Mouse (Mus musculus): ENCODE results near the gene Hk2. TPM values are rescaled to one million over a fixed set of nuclear protein-coding genes. Genes with fewer than 3 reads are reported as not detected.

The Hk2 gene
- polyA plus RNA-seq, 1 experiment: 81.2 TPM

- Histone ChIP-seq H3K4me3 (no peak overlapping the region), H3K36me3 (ENCODE audit: control insufficient read depth, insufficient read depth) (no peaks in the 10 kb centered on the region), H3K27me3 (ENCODE audit: control insufficient read depth, insufficient read depth, insufficient read length) (no peaks in the 10 kb centered on the region), H3K4me2 (ENCODE audit: low read depth) (no peak overlapping the region), H3K79me2 (ENCODE audit: control insufficient read depth, insufficient read depth) (no peaks in the 10 kb centered on the region), H3ac (ENCODE audit: control insufficient read depth, insufficient read length) (no peak overlapping the region)
- no peak for TF ChIP-seq CEBPB (IDR thresholded peaks at IDR 0.05; ENCODE audit: insufficient read depth, poor library complexity, severe bottlenecking)
- TF ChIP-seq TCF12 (IDR thresholded peaks at IDR 0.05; ENCODE audit: insufficient read depth, poor library complexity, severe bottlenecking): no peak
- TF ChIP-seq REST (IDR thresholded peaks at IDR 0.05; ENCODE audit: insufficient read depth, insufficient read length): no peak
- TF ChIP-seq E2F4 (IDR thresholded peaks at IDR 0.05; ENCODE audit: insufficient read depth): no peak
- TF ChIP-seq TCF3 (IDR thresholded peaks at IDR 0.05; ENCODE audit: insufficient read length, low read depth): no peak
- TF ChIP-seq MYOG (IDR thresholded peaks at IDR 0.05; ENCODE audit: control insufficient read depth in 1 of 3, insufficient read depth in 1 of 3, insufficient read length in 2 of 3, low read depth in 2 of 3): no peak
- TF ChIP-seq POLR2A (IDR thresholded peaks at IDR 0.05; ENCODE audit: insufficient read length, low read depth): no peak
- no peak for TF ChIP-seq POLR2AphosphoS2 (IDR thresholded peaks at IDR 0.05; ENCODE audit: insufficient read length, low read depth)
- TF ChIP-seq MAX (IDR thresholded peaks at IDR 0.05; ENCODE audit: low read depth): no peak
- no peak for TF ChIP-seq MYOD1 (IDR thresholded peaks at IDR 0.05; ENCODE audit: control insufficient read depth in 1 of 3, insufficient read length in 2 of 3, low read depth in 2 of 3)
- TF ChIP-seq SRF (IDR thresholded peaks at IDR 0.05; ENCODE audit: control insufficient read depth, insufficient read length, low read depth): no peak
- no peak for TF ChIP-seq USF1 (IDR thresholded peaks at IDR 0.05; ENCODE audit: low read depth)
These were observed 30.7 kb upstream of the Hk2 start for GRCm38 (mm10) chr6:82804984-82805383.

GRCm38 (mm10) chr6:82798202-82798737 is 24.0 kb upstream of the Hk2 start:
- Histone ChIP-seq H3K79me2 (ENCODE audit: control insufficient read depth, insufficient read depth) (no peaks in the 10 kb centered on the region), H3K36me3 (ENCODE audit: control insufficient read depth, insufficient read depth) (no peaks in the 10 kb centered on the region), H3K27me3 (ENCODE audit: control insufficient read depth, insufficient read depth, insufficient read length) (no peaks in the 10 kb centered on the region), H3ac (ENCODE audit: control insufficient read depth, insufficient read length) (no peak overlapping the region), H3K4me3 (no peak overlapping the region), H3K4me2 (ENCODE audit: low read depth) (no peak overlapping the region)
- no peak for TF ChIP-seq MYOD1 (IDR thresholded peaks at IDR 0.05; ENCODE audit: control insufficient read depth in 1 of 3, insufficient read length in 2 of 3, low read depth in 2 of 3)
- TF ChIP-seq TCF3 (IDR thresholded peaks at IDR 0.05; ENCODE audit: insufficient read length, low read depth): no peak
- TF ChIP-seq MYOG (IDR thresholded peaks at IDR 0.05; ENCODE audit: control insufficient read depth in 1 of 3, insufficient read depth in 1 of 3, insufficient read length in 2 of 3, low read depth in 2 of 3): no peak

- Histone ChIP-seq H3K27me3 (ENCODE audit: control insufficient read depth, insufficient read depth, insufficient read length) (no peaks in the 10 kb centered on the region), H3K4me2 (ENCODE audit: low read depth) (no peak overlapping the region), H3K36me3 (ENCODE audit: control insufficient read depth, insufficient read depth) (no peaks in the 10 kb centered on the region), H3K79me2 (ENCODE audit: control insufficient read depth, insufficient read depth) (no peaks in the 10 kb centered on the region), H3K4me3 (no peak overlapping the region), H3ac (ENCODE audit: control insufficient read depth, insufficient read length) (no peak overlapping the region)
- TF ChIP-seq SRF (IDR thresholded peaks at IDR 0.05; ENCODE audit: control insufficient read depth, insufficient read length, low read depth): no peak
- no peak for TF ChIP-seq MYOD1 (IDR thresholded peaks at IDR 0.05; ENCODE audit: control insufficient read depth in 1 of 3, insufficient read length in 2 of 3, low read depth in 2 of 3)
- no peak for TF ChIP-seq TCF3 (IDR thresholded peaks at IDR 0.05; ENCODE audit: insufficient read length, low read depth)
- TF ChIP-seq TCF12 (IDR thresholded peaks at IDR 0.05; ENCODE audit: insufficient read depth, poor library complexity, severe bottlenecking): no peak
- TF ChIP-seq REST (IDR thresholded peaks at IDR 0.05; ENCODE audit: insufficient read depth, insufficient read length): no peak
- TF ChIP-seq E2F4 (IDR thresholded peaks at IDR 0.05; ENCODE audit: insufficient read depth): no peak
- TF ChIP-seq USF1 (IDR thresholded peaks at IDR 0.05; ENCODE audit: low read depth): no peak
- TF ChIP-seq MAX (IDR thresholded peaks at IDR 0.05; ENCODE audit: low read depth): no peak
- no peak for TF ChIP-seq CEBPB (IDR thresholded peaks at IDR 0.05; ENCODE audit: insufficient read depth, poor library complexity, severe bottlenecking)
- TF ChIP-seq MYOG (IDR thresholded peaks at IDR 0.05; ENCODE audit: control insufficient read depth in 1 of 3, insufficient read depth in 1 of 3, insufficient read length in 2 of 3, low read depth in 2 of 3): no peak
- TF ChIP-seq POLR2A (IDR thresholded peaks at IDR 0.05; ENCODE audit: insufficient read length, low read depth): no peak
- no peak for TF ChIP-seq POLR2AphosphoS2 (IDR thresholded peaks at IDR 0.05; ENCODE audit: insufficient read length, low read depth)
These were observed 23.1 kb upstream of the Hk2 start for GRCm38 (mm10) chr6:82797300-82797839.

GRCm38 (mm10) chr6:82790864-82791263 is 16.6 kb upstream of the Hk2 start:
- TF ChIP-seq POLR2A (IDR thresholded peaks at IDR 0.05; ENCODE audit: insufficient read length, low read depth): no peak
- no peak for TF ChIP-seq USF1 (IDR thresholded peaks at IDR 0.05; ENCODE audit: low read depth)
- no peak for TF ChIP-seq TCF3 (IDR thresholded peaks at IDR 0.05; ENCODE audit: insufficient read length, low read depth)
- no peak for TF ChIP-seq E2F4 (IDR thresholded peaks at IDR 0.05; ENCODE audit: insufficient read depth)
- no peak for TF ChIP-seq TCF12 (IDR thresholded peaks at IDR 0.05; ENCODE audit: insufficient read depth, poor library complexity, severe bottlenecking)
- no peak for TF ChIP-seq SRF (IDR thresholded peaks at IDR 0.05; ENCODE audit: control insufficient read depth, insufficient read length, low read depth)
- TF ChIP-seq POLR2AphosphoS2 (IDR thresholded peaks at IDR 0.05; ENCODE audit: insufficient read length, low read depth): no peak
- no peak for TF ChIP-seq REST (IDR thresholded peaks at IDR 0.05; ENCODE audit: insufficient read depth, insufficient read length)
- TF ChIP-seq MAX (IDR thresholded peaks at IDR 0.05; ENCODE audit: low read depth): no peak
- TF ChIP-seq CEBPB (IDR thresholded peaks at IDR 0.05; ENCODE audit: insufficient read depth, poor library complexity, severe bottlenecking): no peak
- TF ChIP-seq MYOG (IDR thresholded peaks at IDR 0.05; ENCODE audit: control insufficient read depth in 1 of 3, insufficient read depth in 1 of 3, insufficient read length in 2 of 3, low read depth in 2 of 3): no peak
- no peak for TF ChIP-seq MYOD1 (IDR thresholded peaks at IDR 0.05; ENCODE audit: control insufficient read depth in 1 of 3, insufficient read length in 2 of 3, low read depth in 2 of 3)
- Histone ChIP-seq H3K36me3 (ENCODE audit: control insufficient read depth, insufficient read depth) (no peaks in the 10 kb centered on the region), H3K4me2 (ENCODE audit: low read depth) (no peak overlapping the region), H3ac (ENCODE audit: control insufficient read depth, insufficient read length) (no peak overlapping the region), H3K27me3 (ENCODE audit: control insufficient read depth, insufficient read depth, insufficient read length) (no peaks in the 10 kb centered on the region), H3K79me2 (ENCODE audit: control insufficient read depth, insufficient read depth) (no peaks in the 10 kb centered on the region), H3K4me3 (no peak overlapping the region)

Measured in myocyte (in vitro differentiated cells).